Mouse (Mus musculus) thymus, adult 2 months (tissue): ENCODE data around the gene Adprhl2. TPM values are rescaled to one million over a fixed set of nuclear protein-coding genes. Genes with fewer than 3 reads are reported as not detected.

Experiments
- DNase-seq: peaks from one replicate; pipeline ENCODE4 v3.0.0; 2021
- H3K27ac ChIP-seq: fragments of 200-500 bp; 2 replicates; pipeline ENCODE4 v1.5.1; 2012; ENCODE audit warnings: low read length, control low read depth; ENCODE audit not compliant: control insufficient read depth, insufficient read depth
- H3K27me3 ChIP-seq: fragments of 200-500 bp; 2 replicates; pipeline ENCODE4 v1.6.1; 2012; ENCODE audit warnings: mild to moderate bottlenecking, low read length, moderate library complexity, mixed read lengths; ENCODE audit not compliant: control insufficient read depth, insufficient read depth
- H3K36me3 ChIP-seq: fragments of 200-500 bp; 2 replicates; pipeline ENCODE4 v1.6.1; 2012; ENCODE audit warnings: mild to moderate bottlenecking, low read length, moderate library complexity; ENCODE audit not compliant: control insufficient read depth, insufficient read depth
- H3K4me1 ChIP-seq: fragments of 200-500 bp; replicated peaks from 2 replicates; pipeline ENCODE4 v1.6.1; 2012; ENCODE audit warnings: low read length; ENCODE audit not compliant: control insufficient read depth, insufficient read depth
- H3K4me3 ChIP-seq: fragments of 200-500 bp; 2 replicates; pipeline ENCODE4 v1.5.1; 2012; ENCODE audit warnings: mild to moderate bottlenecking, low read length, control low read depth, moderate library complexity; ENCODE audit not compliant: control insufficient read depth, insufficient read depth
- CTCF ChIP-seq: fragments of 200-500 bp; IDR thresholded peaks from 2 replicates; pipeline ENCODE4 v1.5.1; 2012; ENCODE audit warnings: mild to moderate bottlenecking, control low read depth, low read length, moderate library complexity, borderline replicate concordance; ENCODE audit not compliant: control insufficient read depth, poor library complexity, insufficient read depth; ENCODE audit errors: extremely low read depth
- POLR2A ChIP-seq: fragments of 200-500 bp; IDR thresholded peaks from 2 replicates; pipeline ENCODE4 v1.6.1; 2012; ENCODE audit warnings: mild to moderate bottlenecking, low read length, control low read depth, moderate library complexity; ENCODE audit not compliant: control insufficient read depth, poor library complexity, insufficient read depth; ENCODE audit errors: extremely low read depth
- WGBS: fragments of 180-500 bp; shearing (Covaris S2); methylation state at CpG from one replicate; pipeline ENCODE4 v1.1.7; 2018; 5-methylcytosine and 5-hydroxymethylcytosine counted together
- polyA plus RNA-seq: library from polyadenylated mRNA; depleted of rRNA; stranded (reverse); fragments of >200 nt; gene quantifications from 2 replicates; pipeline ENCODE4 v1.2.3, GENCODE M21; 2012

Gene Adprhl2
- polyA plus RNA-seq, 1 experiment: 67.9 TPM

DNA sequence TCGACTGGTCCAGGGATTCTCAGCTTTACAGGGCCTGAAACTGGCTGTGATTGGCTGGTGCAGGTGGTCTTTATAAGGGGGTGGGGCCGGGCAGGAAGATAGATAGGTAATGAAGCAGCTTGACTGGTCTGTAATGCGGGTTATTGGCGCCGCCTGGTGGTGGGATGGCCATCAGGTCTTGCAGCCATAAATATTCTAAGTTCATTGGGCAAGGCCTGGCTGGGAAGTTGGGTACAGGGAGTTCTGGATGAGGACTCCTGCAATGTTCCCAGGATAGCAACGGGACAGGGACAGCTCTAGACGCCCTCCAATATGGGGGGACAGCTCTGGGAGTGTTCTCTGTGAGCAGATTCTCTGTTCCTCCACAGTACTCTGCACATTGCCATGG is 11.6 kb downstream of the Adprhl2 start:
- 0 out of 2 replicates have a peak, but pooled peaks cover 4% of the 10 kb centered on the region for H3K4me1 ChIP-seq

DNA sequence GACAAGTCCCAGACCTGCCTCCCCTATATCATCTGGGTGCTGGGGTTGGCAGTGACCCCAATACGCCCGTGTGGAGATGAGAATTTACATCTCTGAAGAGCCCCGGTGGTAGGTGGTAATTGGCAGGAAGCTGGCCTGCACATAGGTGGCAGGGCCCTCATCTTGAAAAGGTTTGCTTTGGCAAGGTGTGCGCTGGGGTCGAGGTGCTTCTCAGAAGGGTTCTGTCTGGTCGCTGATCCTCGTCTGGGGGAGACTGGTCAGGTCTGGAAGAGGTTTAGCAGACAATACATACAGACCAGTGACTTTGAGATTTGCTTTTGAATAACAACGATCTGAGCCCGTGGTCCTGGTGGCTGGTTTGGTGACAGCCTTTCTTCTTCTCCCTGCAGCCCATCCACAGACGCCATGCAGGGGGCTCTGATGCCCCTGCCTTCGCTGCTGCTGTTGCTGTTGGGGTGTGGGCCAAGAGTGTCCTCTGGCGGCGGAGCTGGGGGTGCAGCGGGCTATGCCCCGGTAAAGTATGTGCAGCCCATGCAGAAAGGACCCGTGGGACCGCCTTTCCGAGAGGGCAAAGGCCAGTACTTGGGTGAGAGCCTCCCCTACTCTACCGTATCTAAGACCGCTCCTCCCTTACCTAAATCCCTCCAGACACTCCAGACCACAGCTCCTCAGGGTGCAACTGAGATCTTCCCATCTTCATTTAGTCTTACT is 12.1 kb downstream of the Adprhl2 start:
- Histone ChIP-seq H3K27ac (no peak overlapping the region), H3K36me3 (no peaks in the 10 kb centered on the region), H3K27me3 (no peaks in the 10 kb centered on the region), H3K4me3 (no peak overlapping the region), H3K4me1 (0 out of 2 replicates have a peak, but pooled peaks cover 4% of the 10 kb centered on the region)
- no peak for TF ChIP-seq POLR2A
- TF ChIP-seq CTCF: no peak
- DNase-seq: peak; percentile 35
- WGBS: 28% methylated on average over 20 of the region's 20 CpGs

More for the DNA sequence above, 11.6 kb downstream of the Adprhl2 start:
- DNase-seq: peak; percentile 82
- WGBS: 1% methylated on average over 7 of the region's 7 CpGs
- H3K27ac ChIP-seq: no peak overlapping the region
- H3K27me3 ChIP-seq: no peaks in the 10 kb centered on the region
- no peak overlapping the region for H3K4me3 ChIP-seq
- H3K36me3 ChIP-seq: no peaks in the 10 kb centered on the region
- TF ChIP-seq POLR2A (no peak), CTCF (peak; percentile 47; the same call in 1 of the 2 replicates)

DNA sequence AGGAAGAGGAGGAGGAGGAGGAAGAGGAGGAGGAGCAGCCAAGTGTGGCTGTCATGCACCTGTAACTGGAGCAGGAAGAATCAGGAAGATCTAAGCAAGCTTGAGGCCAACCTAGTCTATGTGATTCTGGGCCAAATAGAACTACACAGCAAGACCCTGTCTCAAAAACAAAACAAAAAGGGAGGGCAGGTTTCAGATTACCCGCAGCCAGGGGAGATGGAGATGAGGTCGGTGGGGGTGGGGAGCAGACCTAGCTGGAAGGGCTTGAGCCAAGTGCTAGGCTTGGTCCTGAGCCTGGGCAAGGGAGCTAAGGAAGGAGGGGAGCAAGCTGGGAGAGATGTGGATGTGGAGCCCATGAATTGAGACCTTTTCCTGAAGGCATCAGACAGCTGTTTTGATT is 14.7 kb downstream of the Adprhl2 start:
- Histone ChIP-seq H3K27me3 (peaks cover 3% of the 10 kb centered on the region), H3K36me3 (no peaks in the 10 kb centered on the region), H3K4me3 (no peak overlapping the region), H3K27ac (no peak overlapping the region), H3K4me1 (0 out of 2 replicates have a peak, but pooled peaks cover 4% of the 10 kb centered on the region)
- TF ChIP-seq CTCF (no peak), POLR2A (no peak)
- DNase-seq: no peak
- 42% methylated on average over 2 of the region's 2 CpGs for WGBS

DNA sequence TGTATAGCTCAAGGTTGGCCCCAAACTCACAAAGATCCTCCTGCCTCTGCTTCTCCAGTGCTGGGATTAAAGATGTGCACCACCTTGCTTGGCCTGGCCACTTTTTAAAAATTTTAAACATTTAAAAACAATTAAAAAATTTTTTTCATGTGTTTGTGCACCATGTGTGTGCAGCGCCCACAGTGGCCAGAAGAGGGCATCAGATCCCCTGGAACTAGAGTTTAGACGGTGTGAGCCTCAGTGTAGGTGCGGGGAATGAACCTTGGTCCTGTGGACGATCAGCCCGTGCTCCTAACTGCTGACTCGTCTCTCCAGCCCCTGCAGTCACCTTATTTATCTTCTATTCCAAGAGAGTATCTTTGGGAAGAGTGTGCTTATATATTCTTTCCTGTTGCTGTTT is 15.4 kb downstream of the Adprhl2 start:
- no peak overlapping the region for H3K4me3 ChIP-seq
- DNase-seq: no peak
- TF ChIP-seq CTCF: 0 out of 2 replicates have a peak, but pooled peaks have one; percentile 19
- no peak for TF ChIP-seq POLR2A
- H3K36me3 ChIP-seq: no peaks in the 10 kb centered on the region
- H3K27me3 ChIP-seq: peaks cover 9% of the 10 kb centered on the region
- 94% methylated on average over 6 of the region's 6 CpGs for WGBS
- peaks cover 5% of the 10 kb centered on the region for H3K4me1 ChIP-seq
- H3K27ac ChIP-seq: no peak overlapping the region

DNA sequence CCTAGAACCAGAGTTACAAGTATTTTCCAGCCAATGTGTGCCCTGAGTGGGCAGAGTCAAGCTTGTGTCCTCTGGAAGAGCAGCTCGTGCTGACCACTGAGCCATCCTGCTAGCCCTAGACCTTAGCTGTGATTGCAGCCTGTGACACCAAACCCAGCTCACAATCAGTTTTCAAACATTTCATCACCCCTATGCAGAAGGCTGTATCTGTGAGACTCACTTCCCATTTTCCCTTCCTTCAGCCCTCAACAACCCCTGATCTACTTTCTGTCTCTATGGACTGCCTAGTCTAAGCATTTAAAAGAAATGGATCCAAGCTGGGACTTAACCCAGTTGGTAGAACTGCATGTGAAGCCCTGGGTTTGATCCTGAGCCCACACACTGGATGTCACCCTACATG is 16.1 kb downstream of the Adprhl2 start:
- WGBS: 88% methylated on average over 1 of the region's 1 CpGs
- TF ChIP-seq POLR2A: no peak
- no peak for TF ChIP-seq CTCF
- DNase-seq: no peak
- H3K4me1 ChIP-seq: peaks cover 11% of the 10 kb centered on the region
- no peak overlapping the region for H3K27ac ChIP-seq
- peaks cover 11% of the 10 kb centered on the region for H3K27me3 ChIP-seq
- H3K36me3 ChIP-seq: no peaks in the 10 kb centered on the region
- H3K4me3 ChIP-seq: no peak overlapping the region

DNA sequence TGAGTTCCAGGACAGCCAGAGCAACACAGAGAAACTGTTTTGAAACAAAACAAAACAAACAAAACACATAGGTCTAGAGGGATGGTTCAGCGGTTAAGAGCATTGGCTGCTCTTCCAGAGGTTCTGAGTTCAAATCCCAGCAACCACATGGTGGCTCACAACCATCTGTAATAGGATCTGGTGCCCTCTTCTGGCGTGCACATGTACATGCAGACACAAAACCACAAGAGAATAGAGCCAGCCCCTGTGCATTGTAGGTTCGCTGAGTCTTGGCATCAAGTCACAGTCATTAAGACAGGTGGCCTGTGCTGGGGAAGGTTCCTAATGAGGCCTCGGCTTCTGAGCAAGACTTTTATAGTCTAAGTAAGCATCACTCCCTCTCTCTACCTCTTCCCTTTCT is 17.6 kb downstream of the Adprhl2 start:
- no peak for DNase-seq
- 64% methylated on average over 4 of the region's 4 CpGs for WGBS
- Histone ChIP-seq H3K36me3 (no peaks in the 10 kb centered on the region), H3K4me1 (peaks cover 11% of the 10 kb centered on the region), H3K27me3 (peaks cover 11% of the 10 kb centered on the region), H3K27ac (no peak overlapping the region), H3K4me3 (no peak overlapping the region)
- TF ChIP-seq POLR2A: no peak
- TF ChIP-seq CTCF: no peak
